Mouse (Mus musculus) cerebellum, postnatal 36 days (tissue): ENCODE results near the gene Fga.

ENCODE experiments used
- DNase-seq, 2 experiments: peaks; one replicate each; pipeline ENCODE4 v3.0.0; 2021 to 2022; ENCODE audit warnings: mixed read lengths in 2 of 2

Fga gene

GRCm38 (mm10) chr3:83027546-83028251 is 1.8 kb downstream of the Fga start:
- DNase-seq, result no peak

- DNase-seq, result no peak
Measured at GRCm38 (mm10) chr3:83030331-83030730, 4.5 kb downstream of the Fga start.

- DNase-seq, result no peak
Measured at GRCm38 (mm10) chr3:83032746-83033308, 7.0 kb downstream of the Fga start.

- no peak for DNase-seq
Measured at GRCm38 (mm10) chr3:83033801-83034200, 7.9 kb downstream of the Fga start.

- DNase-seq, result no peak
Measured at GRCm38 (mm10) chr3:83038865-83039264, 13.0 kb downstream of the Fga start.

- DNase-seq, result no peak
Measured at GRCm38 (mm10) chr3:83039666-83040065, 13.8 kb downstream of the Fga start.

GRCm38 (mm10) chr3:83042451-83042850 is 16.6 kb downstream of the Fga start:
- DNase-seq, result no peak

GRCm38 (mm10) chr3:83046649-83047048 is 20.8 kb downstream of the Fga start:
- DNase-seq, result no peak

- no peak for DNase-seq
Measured at GRCm38 (mm10) chr3:83049680-83050079, 23.8 kb downstream of the Fga start, which contains the start of gene Fgb. Fgb (minus strand) TSS chr3:83049863.

- no peak for DNase-seq
Measured at GRCm38 (mm10) chr3:83050661-83051060, 24.8 kb downstream of the Fga start.

GRCm38 (mm10) chr3:83052102-83052501 is 26.2 kb downstream of the Fga start:
- no peak for DNase-seq

- no peak for DNase-seq
Measured at GRCm38 (mm10) chr3:83053126-83053525, 27.2 kb downstream of the Fga start.

- peak; percentile 27 to 37 for DNase-seq
Measured at GRCm38 (mm10) chr3:83053758-83054157, 27.9 kb downstream of the Fga start.

- no peak for DNase-seq
Measured at GRCm38 (mm10) chr3:83054759-83055158, 28.9 kb downstream of the Fga start.

GRCm38 (mm10) chr3:83055281-83056038 is 29.6 kb downstream of the Fga start, which contains the start of gene Plrg1:
Plrg1 (plus strand) TSS chr3:83055522.
- DNase-seq, result peak; percentile 99

- no peak for DNase-seq
Measured at GRCm38 (mm10) chr3:83057046-83057445, 31.2 kb downstream of the Fga start.

- no peak for DNase-seq
Measured at GRCm38 (mm10) chr3:83067920-83068319, 42.0 kb downstream of the Fga start.

GRCm38 (mm10) chr3:83068869-83069268 is 43.0 kb downstream of the Fga start:
- no peak for DNase-seq

- DNase-seq, result no peak
Measured at GRCm38 (mm10) chr3:83070231-83070630, 44.4 kb downstream of the Fga start.

- no peak for DNase-seq
Measured at GRCm38 (mm10) chr3:83076563-83076962, 50.7 kb downstream of the Fga start.

GRCm38 (mm10) chr3:83080567-83081055 is 54.7 kb downstream of the Fga start:
- peak; percentile 50 to 59 for DNase-seq
